ENCODE assay signal across 16 mouse cellular contexts in genomic region chr14:23237376-23237775, GRCm38 (mm10).
A peak's percentile ranks its signal among the peaks of the same experiment; 100 is the strongest.
DNase-seq lines count a peak whose midpoint lies in the region; ATAC-seq and TF ChIP-seq lines count a peak whose summit lies in the region.
"Had no signal": no experiment of that assay in that cellular context is flagged by ENCODE, and none has a peak within 500 bp of the region (broad histone marks: within the 10 kb centered on the region; RNA-seq: fewer than 3 reads in every experiment).

No protein-coding gene starts in this region.

- no peaks in the 10 kb centered on the region for H3K9me3 ChIP-seq in heart, embryonic 12.5 days (replicated peaks)
- H3K9me3 ChIP-seq: G1E had no signal

- TF ChIP-seq POLR2A in heart, adult 2 months (IDR thresholded peaks at IDR 0.05; ENCODE audit: insufficient read depth, low read depth, low read length) = no peak
- TF ChIP-seq POLR2A in myocyte (IDR thresholded peaks at IDR 0.05; ENCODE audit: insufficient read length, low read depth) = no peak

- H3K36me3 ChIP-seq in heart, adult 2 months (ENCODE audit: control insufficient read depth, insufficient read depth, low read length) = no peaks in the 10 kb centered on the region
- no peaks in the 10 kb centered on the region for H3K36me3 ChIP-seq in heart, embryonic 12.5 days
- H3K36me3 ChIP-seq in myocyte (ENCODE audit: control insufficient read depth, insufficient read depth) = no peaks in the 10 kb centered on the region
- H3K36me3 ChIP-seq: G1E had no signal

- in situ Hi-C loops in Patski (cut with MboI; ENCODE audit: low pct_unique_long_range_greater_than_20kb) = loop anchor here (10.0 kb wide), 1 partner anchor 353 kb away; no protein-coding TSS in a partner anchor

- no peak overlapping the region for H3K4me3 ChIP-seq in heart, adult 2 months
- no peak overlapping the region for H3K4me3 ChIP-seq in heart, embryonic 12.5 days
- H3K4me3 ChIP-seq in myocyte = no peak overlapping the region

- CTCF ChIA-PET in Patski (lab: Charles Lee) = interaction anchor here (0.7 kb wide), 1 partner anchor 74 kb away, joined by 3 read pairs; no protein-coding TSS in a partner anchor

- no peaks in the 10 kb centered on the region for H3K79me2 ChIP-seq in heart, adult 2 months (replicated peaks; ENCODE audit: control insufficient read depth, insufficient read depth, low read length)
- H3K79me2 ChIP-seq in myocyte (ENCODE audit: control insufficient read depth, insufficient read depth) = no peaks in the 10 kb centered on the region

- H3ac ChIP-seq in myocyte (ENCODE audit: control insufficient read depth, insufficient read length) = no peak overlapping the region

- POLR2A ChIA-PET in Patski (lab: Charles Lee) = interaction anchor here (0.6 to 0.8 kb wide), 2 partner anchors 45 to 166 kb away, joined by 4 read pairs; no protein-coding TSS in a partner anchor

- ATAC-seq in Patski = peak; percentile 62
- no peak for ATAC-seq in heart, embryonic 12.5 days (ENCODE audit: insufficient number of reproducible peaks, low FRiP score)
- ATAC-seq: forebrain, embryonic 16.5 days; hindbrain, postnatal 0 days had no signal

- no peak overlapping the region for H3K9ac ChIP-seq in heart, adult 2 months (ENCODE audit: low read depth, low read length)
- no peak overlapping the region for H3K9ac ChIP-seq in heart, embryonic 12.5 days
- H3K9ac ChIP-seq: liver, embryonic 14.5 days had no signal

- DNase-seq in heart, adult 2 months = peak in 1 of 2 experiments; percentile 51
- no peak for DNase-seq in heart, postnatal 25 days (ENCODE audit: low spot score)
- DNase-seq in Patski (ENCODE audit: low read depth, low spot score) = peak; percentile 41
- DNase-seq in cerebellum, postnatal 14 days = no peak
- DNase-seq in c-Kit-positive CD71-positive TER-119-positive erythroid progenitor cells, embryonic 14.5 days (ENCODE audit: low spot score) = no peak
- DNase-seq: cerebellum, adult 9-11 months; kidney, adult 2 months; kidney, postnatal 4 days; lung, postnatal 10 days; thymus, postnatal 14 days had no signal

- no peak for TF ChIP-seq EP300 in heart, adult 2 months (IDR thresholded peaks at IDR 0.05; ENCODE audit: insufficient read depth, low read depth, low read length)

- H3K27me3 ChIP-seq in heart, adult 2 months (ENCODE audit: control insufficient read depth, insufficient read depth, low read length) = no peaks in the 10 kb centered on the region
- H3K27me3 ChIP-seq in Patski (no peaks in the 10 kb centered on the region), myocyte (ENCODE audit: control insufficient read depth, insufficient read depth, insufficient read length) (no peaks in the 10 kb centered on the region)
- H3K27me3 ChIP-seq in heart, embryonic 12.5 days (replicated peaks) = no peaks in the 10 kb centered on the region

- no peaks in the 10 kb centered on the region for H3K4me1 ChIP-seq in heart, adult 2 months (ENCODE audit: control insufficient read depth, insufficient read depth, low read length)
- H3K4me1 ChIP-seq in heart, embryonic 12.5 days (replicated peaks) = peaks cover 9% of the 10 kb centered on the region

- 22% methylated on average over 2 of the region's 2 CpGs for WGBS in heart, adult 2 months
- 21% methylated on average over 2 of the region's 2 CpGs for WGBS in heart, embryonic 12.5 days

- H3K27ac ChIP-seq in heart, adult 2 months = peak overlapping the region; percentile 57
- H3K27ac ChIP-seq in heart, embryonic 12.5 days (ENCODE audit: poor library complexity, severe bottlenecking) = peak overlapping the region; percentile 7; the same call in 1 of the 2 replicates
- H3K27ac ChIP-seq: hindbrain, postnatal 0 days; liver, embryonic 14.5 days had no signal

- no peak for TF ChIP-seq CTCF in heart, adult 2 months (IDR thresholded peaks at IDR 0.05)
- TF ChIP-seq CTCF in Patski (IDR thresholded peaks at IDR 0.05) = no peak

- H3K4me2 ChIP-seq in heart, embryonic 12.5 days = no peak overlapping the region
- peak overlapping the region; percentile 24 for H3K4me2 ChIP-seq in myocyte (ENCODE audit: low read depth)

- intact Hi-C loops in heart, adult 2 months (cut with DNase I) = no loop called here
- intact Hi-C loops in heart, postnatal 25 days (cut with DNase I) = no loop called here

TF ChIP-seq in myocyte, 11 proteins besides CTCF, POLR2A, EP300 and RAD21:
- TF ChIP-seq MYOG (IDR thresholded peaks at IDR 0.05; ENCODE audit: control insufficient read depth in 1 of 3, insufficient read depth in 1 of 3, insufficient read length in 2 of 3, low read depth in 2 of 3) (no peak), USF1 (IDR thresholded peaks at IDR 0.05; ENCODE audit: low read depth) (no peak), SRF (IDR thresholded peaks at IDR 0.05; ENCODE audit: control insufficient read depth, insufficient read length, low read depth) (no peak), MAX (IDR thresholded peaks at IDR 0.05; ENCODE audit: low read depth) (no peak), E2F4 (IDR thresholded peaks at IDR 0.05; ENCODE audit: insufficient read depth) (no peak), TCF12 (IDR thresholded peaks at IDR 0.05; ENCODE audit: insufficient read depth, poor library complexity, severe bottlenecking) (no peak), TCF3 (IDR thresholded peaks at IDR 0.05; ENCODE audit: insufficient read length, low read depth) (no peak)
TF ChIP-seq in myocyte: peak in this region for 0.
